23 mouse cellular contexts compared by ENCODE assay signal in the genomic region with DNA sequence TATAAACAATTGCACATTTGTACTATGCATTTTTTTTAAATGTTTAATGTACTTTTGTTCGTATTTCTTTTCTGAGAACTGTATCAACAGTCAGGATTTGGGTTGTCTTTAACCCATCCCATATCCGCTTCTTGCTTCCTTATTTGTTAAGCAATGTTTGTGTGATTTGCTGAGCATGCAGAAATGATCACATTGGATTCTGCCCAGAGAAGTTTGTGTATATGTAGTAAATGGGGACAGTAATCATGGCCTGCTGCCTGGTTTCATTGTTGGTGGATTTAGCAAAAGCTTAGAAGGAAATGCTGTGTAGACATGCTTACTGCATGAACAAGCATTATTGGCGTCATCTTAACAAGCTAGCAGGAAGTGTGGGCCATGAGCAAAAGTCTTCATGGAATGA. TPM values are rescaled to one million over a fixed set of nuclear protein-coding genes. Genes with fewer than 3 reads are reported as not detected.
DNase-seq lines count a peak whose midpoint lies in the region; ATAC-seq and TF ChIP-seq lines count a peak whose summit lies in the region.
"Had no signal": no experiment of that assay in that cellular context is flagged by ENCODE, and none has a peak within 500 bp of the region (broad histone marks: within the 10 kb centered on the region; RNA-seq: fewer than 3 reads in every experiment).

No protein-coding gene starts in this region.

- H3K36me3 ChIP-seq in intestine, embryonic 16.5 days (ENCODE audit: control insufficient read depth, insufficient read depth, low read length), result no peaks in the 10 kb centered on the region
- H3K36me3 ChIP-seq in intestine, embryonic 15.5 days, result no peaks in the 10 kb centered on the region
- H3K36me3 ChIP-seq in lung, postnatal 0 days (ENCODE audit: insufficient read depth, low read length), result no peaks in the 10 kb centered on the region
- H3K36me3 ChIP-seq in macrophage (ENCODE audit: inconsistent target), result no peaks in the 10 kb centered on the region
- H3K36me3 ChIP-seq: embryonic facial prominence, embryonic 12.5 days; forebrain, embryonic 12.5 days; heart, embryonic 10.5 days; liver, embryonic 13.5 days; neural tube, embryonic 15.5 days had no signal

- H3K4me2 ChIP-seq in intestine, embryonic 16.5 days (ENCODE audit: low read depth, low read length), result no peak overlapping the region
- no peak overlapping the region for H3K4me2 ChIP-seq in intestine, embryonic 15.5 days (replicated peaks)
- H3K4me2 ChIP-seq in lung, postnatal 0 days (replicated peaks; ENCODE audit: low read depth, low read length), result no peak overlapping the region
- H3K4me2 ChIP-seq: embryonic facial prominence, embryonic 12.5 days; forebrain, embryonic 12.5 days; liver, embryonic 13.5 days; midbrain, embryonic 11.5 days; neural tube, embryonic 15.5 days had no signal

- H3K27me3 ChIP-seq in intestine, embryonic 16.5 days (replicated peaks; ENCODE audit: control insufficient read depth, insufficient read depth, low read length), result no peaks in the 10 kb centered on the region
- no peaks in the 10 kb centered on the region for H3K27me3 ChIP-seq in intestine, embryonic 15.5 days (replicated peaks)
- H3K27me3 ChIP-seq in lung, postnatal 0 days (replicated peaks; ENCODE audit: insufficient read depth, low read length), result no peaks in the 10 kb centered on the region
- H3K27me3 ChIP-seq: embryonic facial prominence, embryonic 12.5 days; forebrain, embryonic 12.5 days; liver, embryonic 13.5 days; neural tube, embryonic 15.5 days had no signal

- peak; percentile 52 for DNase-seq in lung, postnatal 0 days (ENCODE audit: low spot score)
- DNase-seq in lung, postnatal 14 days, result no peak
- DNase-seq in right cerebral cortex, postnatal 4 days, result no peak
- DNase-seq in left cerebral cortex, adult 18-20 months (ENCODE audit: low spot score in 2 of 2), result no peak
- DNase-seq: adrenal gland, adult 8-10 months; cerebellum, adult 2 months; cerebellum, postnatal 25 days; gastrocnemius, postnatal 36 days; heart, postnatal 14 days; kidney, adult 11 months; layer of hippocampus, adult 9-11 months; liver, embryonic 13.5 days; right cerebral cortex, adult 18-20 months had no signal

- WGBS in intestine, embryonic 16.5 days, result 67% methylated on average over 3 of the region's 3 CpGs
- 62% methylated on average over 3 of the region's 3 CpGs for WGBS in intestine, embryonic 15.5 days
- 52% methylated on average over 3 of the region's 3 CpGs for WGBS in lung, postnatal 0 days
- 67% methylated on average over 3 of the region's 3 CpGs for WGBS in macrophage (ENCODE audit: missing documents)

- no peak for TF ChIP-seq EP300 in lung, postnatal 0 days (IDR thresholded peaks at IDR 0.05)

- no peak overlapping the region for H3K9ac ChIP-seq in intestine, embryonic 16.5 days (ENCODE audit: low read depth, low read length)
- no peak overlapping the region for H3K9ac ChIP-seq in intestine, embryonic 15.5 days
- no peak overlapping the region for H3K9ac ChIP-seq in lung, postnatal 0 days (replicated peaks; ENCODE audit: low read depth)
- H3K9ac ChIP-seq: embryonic facial prominence, embryonic 12.5 days; forebrain, embryonic 12.5 days; liver, embryonic 13.5 days; neural tube, embryonic 15.5 days had no signal

- H3K4me1 ChIP-seq in intestine, embryonic 16.5 days (ENCODE audit: control insufficient read depth, insufficient read depth, low read length), result 0 out of 2 replicates have a peak, but pooled peaks cover 6% of the 10 kb centered on the region
- 0 out of 2 replicates have a peak, but pooled peaks cover 7% of the 10 kb centered on the region for H3K4me1 ChIP-seq in intestine, embryonic 15.5 days (replicated peaks)
- no peaks in the 10 kb centered on the region for H3K4me1 ChIP-seq in lung, postnatal 0 days (ENCODE audit: insufficient read depth, low read depth, low read length)

- H3K9me3 ChIP-seq in intestine, embryonic 16.5 days (ENCODE audit: control insufficient read depth, low read length), result no peaks in the 10 kb centered on the region
- no peaks in the 10 kb centered on the region for H3K9me3 ChIP-seq in intestine, embryonic 15.5 days
- H3K9me3 ChIP-seq in lung, postnatal 0 days (ENCODE audit: low read length), result no peaks in the 10 kb centered on the region
- H3K9me3 ChIP-seq: embryonic facial prominence, embryonic 12.5 days; forebrain, embryonic 12.5 days; heart, embryonic 10.5 days; liver, embryonic 13.5 days; neural tube, embryonic 15.5 days had no signal

- no peak overlapping the region for H3K27ac ChIP-seq in intestine, embryonic 16.5 days (ENCODE audit: low read length)
- no peak overlapping the region for H3K27ac ChIP-seq in intestine, embryonic 15.5 days
- H3K27ac ChIP-seq in lung, postnatal 0 days (ENCODE audit: low read length), result no peak overlapping the region
- H3K27ac ChIP-seq in macrophage, result 0 out of 2 replicates have a peak overlapping the region, but pooled peaks have one; percentile 10
- H3K27ac ChIP-seq: embryonic facial prominence, embryonic 12.5 days; forebrain, embryonic 12.5 days; heart, embryonic 10.5 days; hindbrain, postnatal 0 days; liver, embryonic 13.5 days; neural tube, embryonic 15.5 days had no signal

- no peaks in the 10 kb centered on the region for H3K79me2 ChIP-seq in macrophage (ENCODE audit: inconsistent target)

- no peak for TF ChIP-seq CTCF in lung, postnatal 0 days (IDR thresholded peaks at IDR 0.05)

- H3K4me3 ChIP-seq in intestine, embryonic 16.5 days (ENCODE audit: low read length), result no peak overlapping the region
- H3K4me3 ChIP-seq in intestine, embryonic 15.5 days (replicated peaks), result no peak overlapping the region
- no peak overlapping the region for H3K4me3 ChIP-seq in lung, postnatal 0 days (ENCODE audit: low read depth, low read length)
- no peak overlapping the region for H3K4me3 ChIP-seq in macrophage (ENCODE audit: inconsistent target)
- H3K4me3 ChIP-seq: embryonic facial prominence, embryonic 12.5 days; forebrain, embryonic 12.5 days; heart, embryonic 10.5 days; liver, embryonic 13.5 days; neural tube, embryonic 15.5 days had no signal

- 0 out of 2 replicates have a peak, but pooled peaks have one; percentile 31 for ATAC-seq in intestine, embryonic 16.5 days
- no peak for ATAC-seq in intestine, embryonic 15.5 days
- peak; percentile 43; the same call in 1 of the 2 replicates for ATAC-seq in lung, postnatal 0 days
- ATAC-seq: hindbrain, postnatal 0 days had no signal

RNA-seq across cellular contexts. Expression of a gene that starts 39.3 kb away (rescaled TPM):
- 1.8 and 2.1 TPM in 2 replicates for polyA plus RNA-seq in intestine, embryonic 16.5 days (2015; fragmentation: Nextera tagmentation; extraction: Ambion mirVana)
- 3.5 and 3.6 TPM in 2 replicates for polyA plus RNA-seq in intestine, embryonic 15.5 days (2015; fragmentation: Nextera tagmentation; extraction: Ambion mirVana)
- 3.5 and 3.9 TPM in 2 replicates for polyA plus RNA-seq in lung, postnatal 0 days (2015; fragmentation: Nextera tagmentation; extraction: Ambion mirVana)
- total RNA-seq in macrophage (2018; cell fraction: chromatin; rRNA removed), result 10 to 100 TPM in 11 of 26 experiments, 1 to 10 TPM in 15; 3.3 to 75.7 (median 9.0) TPM
- total RNA-seq in macrophage (2018; cell fraction: cytosol; rRNA removed), result 1 to 10 TPM; 1.5 to 7.5 (median 3.7) TPM
- 10 to 100 TPM in 7 of 26 experiments, 1 to 10 TPM in 19; 3.7 to 38.9 (median 8.1) TPM for total RNA-seq in macrophage (2018; cell fraction: nucleus; rRNA removed)
- polyA plus RNA-seq in macrophage (2018), result 4.0 to 6.5 TPM (median 6.1 TPM) in 3 replicates
- 10 to 100 TPM; 41.9 to 43.2 TPM for total RNA-seq in left cerebral cortex, adult 18-20 months (2021)
- total RNA-seq: MEL had no signal
